Mouse (Mus musculus) myocyte (in vitro differentiated cells): Measurements from ENCODE around the gene E2f6.

Source experiments
- CEBPB ChIP-seq: IDR thresholded peaks from 2 replicates; pipeline ENCODE4 v1.6.1; 2011; ENCODE audit warnings: mild to moderate bottlenecking, moderate library complexity; ENCODE audit not compliant: poor library complexity, insufficient read depth, severe bottlenecking
- E2F4 ChIP-seq: IDR thresholded peaks from one replicate; pipeline ENCODE4 v1.6.1; 2011; ENCODE audit warnings: mild to moderate bottlenecking, control low read depth, moderate library complexity; ENCODE audit not compliant: insufficient read depth
- MAX ChIP-seq: IDR thresholded peaks from one replicate; pipeline ENCODE4 v1.6.1; 2011; ENCODE audit warnings: low read depth, mild to moderate bottlenecking, control low read depth
- MYOD1 ChIP-seq, 3 experiments: IDR thresholded peaks; one replicate each; pipeline ENCODE4 v1.6.1; 2011; ENCODE audit warnings: control low read depth in 2 of 3, low read depth in 2 of 3, mild to moderate bottlenecking in 2 of 3, moderate library complexity in 1 of 3; ENCODE audit not compliant: insufficient read length in 2 of 3, control insufficient read depth in 1 of 3
- MYOG ChIP-seq, 3 experiments: IDR thresholded peaks; one replicate each; pipeline ENCODE4 v1.6.1; 2011; ENCODE audit warnings: control low read depth in 2 of 3, low read depth in 2 of 3, mild to moderate bottlenecking in 2 of 3; ENCODE audit not compliant: insufficient read length in 2 of 3, control insufficient read depth in 1 of 3, insufficient read depth in 1 of 3
- POLR2A ChIP-seq: IDR thresholded peaks from one replicate; pipeline ENCODE4 v1.6.1; 2011; ENCODE audit warnings: low read depth, mild to moderate bottlenecking, control low read depth, moderate library complexity; ENCODE audit not compliant: insufficient read length
- POLR2AphosphoS2 ChIP-seq: IDR thresholded peaks from one replicate; pipeline ENCODE4 v1.6.1; 2011; ENCODE audit warnings: low read depth, control low read depth; ENCODE audit not compliant: insufficient read length
- REST ChIP-seq: IDR thresholded peaks from one replicate; pipeline ENCODE4 v1.6.1; 2011; ENCODE audit warnings: mild to moderate bottlenecking, control low read depth, moderate library complexity; ENCODE audit not compliant: insufficient read depth, insufficient read length
- SRF ChIP-seq: IDR thresholded peaks from one replicate; pipeline ENCODE4 v1.6.1; 2011; ENCODE audit warnings: low read depth; ENCODE audit not compliant: control insufficient read depth, insufficient read length
- TCF12 ChIP-seq: IDR thresholded peaks from one replicate; pipeline ENCODE4 v1.6.1; 2011; ENCODE audit warnings: mild to moderate bottlenecking, control low read depth; ENCODE audit not compliant: poor library complexity, insufficient read depth, severe bottlenecking
- USF1 ChIP-seq: IDR thresholded peaks from one replicate; pipeline ENCODE4 v1.6.1; 2011; ENCODE audit warnings: low read depth, mild to moderate bottlenecking, control low read depth, moderate library complexity

GRCm38 (mm10) chr12:16879369-16879768 is 68.6 kb downstream of the E2f6 start:
- TF ChIP-seq POLR2AphosphoS2, result no peak
- no peak for TF ChIP-seq POLR2A
- TF ChIP-seq MYOD1 (IDR thresholded peaks at IDR 0.05; ENCODE audit: control insufficient read depth in 1 of 3, insufficient read length in 2 of 3, low read depth in 2 of 3), result no peak
- no peak for TF ChIP-seq E2F4
- TF ChIP-seq CEBPB, result no peak
- no peak for TF ChIP-seq TCF12
- no peak for TF ChIP-seq MAX
- TF ChIP-seq MYOG (IDR thresholded peaks at IDR 0.05; ENCODE audit: control insufficient read depth in 1 of 3, insufficient read depth in 1 of 3, insufficient read length in 2 of 3, low read depth in 2 of 3), result no peak
- TF ChIP-seq USF1, result no peak
- TF ChIP-seq SRF, result no peak
- no peak for TF ChIP-seq REST
